Mouse (Mus musculus) liver, adult 2 months (tissue): Measurements from ENCODE around the gene Zgpat. TPM values are rescaled to one million over a fixed set of nuclear protein-coding genes. Genes with fewer than 3 reads are reported as not detected.

Source experiments
- DNase-seq: peaks from one replicate; pipeline ENCODE4 v3.0.0-alpha.2; 2011; ENCODE audit warnings: low read depth, low spot score; ENCODE audit errors: extremely low read depth
- H3K27ac ChIP-seq: fragments of 200-500 bp; replicated peaks from 2 replicates; pipeline ENCODE4 v1.5.1; 2012; ENCODE audit warnings: low read depth, mild to moderate bottlenecking, control low read depth, inconsistent platforms, low read length; ENCODE audit not compliant: insufficient read depth
- H3K27me3 ChIP-seq: fragments of 200-500 bp; 2 replicates; pipeline ENCODE4 v1.6.1; 2012; ENCODE audit warnings: mild to moderate bottlenecking, moderate library complexity, low read length, inconsistent platforms; ENCODE audit not compliant: control insufficient read depth, insufficient read depth
- H3K36me3 ChIP-seq: fragments of 200-500 bp; 2 replicates; pipeline ENCODE4 v1.6.1; 2012; ENCODE audit warnings: low read length, inconsistent platforms; ENCODE audit not compliant: control insufficient read depth, insufficient read depth
- H3K4me1 ChIP-seq: fragments of 200-500 bp; 2 replicates; pipeline ENCODE4 v1.6.1; 2011; ENCODE audit warnings: low read length; ENCODE audit not compliant: control insufficient read depth, insufficient read depth
- H3K4me3 ChIP-seq: fragments of 200-500 bp; 2 replicates; pipeline ENCODE4 v1.5.1; 2011; ENCODE audit warnings: low read depth, mild to moderate bottlenecking, control low read depth, low read length, moderate library complexity; ENCODE audit not compliant: insufficient read depth
- H3K79me2 ChIP-seq: fragments of 200-500 bp; 2 replicates; pipeline ENCODE4 v1.6.1; 2012; ENCODE audit warnings: inconsistent platforms, mild to moderate bottlenecking, low read length, moderate library complexity; ENCODE audit not compliant: control insufficient read depth, insufficient read depth
- H3K9ac ChIP-seq: fragments of 200-500 bp; 2 replicates; pipeline ENCODE4 v1.6.1; 2012; ENCODE audit warnings: low read depth, mild to moderate bottlenecking, control low read depth, inconsistent platforms, low read length
- CTCF ChIP-seq: fragments of 200-500 bp; IDR thresholded peaks from 2 replicates; pipeline ENCODE4 v1.5.1; 2011; ENCODE audit warnings: low read depth, low read length, control low read depth
- POLR2A ChIP-seq: fragments of 200-500 bp; IDR thresholded peaks from 2 replicates; pipeline ENCODE4 v1.6.1; 2011; ENCODE audit warnings: low read length, control low read depth; ENCODE audit not compliant: insufficient read depth; ENCODE audit errors: extremely low read depth
- WGBS: fragments of 180-500 bp; shearing (Covaris S2); methylation state at CpG from one replicate; pipeline ENCODE4 v1.1.7; 2018; 5-methylcytosine and 5-hydroxymethylcytosine counted together
- polyA plus RNA-seq: library from polyadenylated mRNA; depleted of rRNA; stranded (reverse); fragments of >200 nt; gene quantifications from 2 replicates; pipeline ENCODE4 v1.2.3, GENCODE M21; 2012
- total RNA-seq: library from RNA; depleted of rRNA; stranded (reverse); fragments of >200 nt; gene quantifications from 2 replicates; pipeline ENCODE4 v1.2.3, GENCODE M21; 2014

The Zgpat gene
- total and polyA plus RNA-seq, 2 experiments: 18.9 to 22.5 TPM

DNA sequence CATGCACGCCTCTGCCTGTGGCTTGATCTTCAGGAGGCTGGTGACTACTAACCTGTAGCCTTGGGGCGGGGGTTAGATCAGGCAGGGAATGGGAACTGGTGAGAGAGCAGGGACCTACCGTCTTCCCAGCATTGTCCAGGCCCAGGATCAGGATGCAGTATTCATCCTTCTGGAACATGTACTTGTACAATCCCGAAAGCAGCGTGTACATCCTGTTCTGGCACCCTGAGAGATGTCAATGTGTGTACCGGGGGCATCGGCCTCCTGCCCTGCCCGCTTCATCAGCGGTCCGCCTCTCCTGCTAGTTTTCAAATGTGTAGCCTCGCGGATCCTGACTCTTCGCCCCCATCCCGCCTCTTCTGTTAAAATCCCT lies 255 bp upstream of the Zgpat start:
- H3K27ac ChIP-seq: peak overlapping the region; percentile 37; the same call in 1 of the 2 replicates
- 6% methylated on average over 14 of the region's 14 CpGs for whole genome bisulfite sequencing
- TF ChIP-seq POLR2A (no peak), CTCF (no peak)
- H3K36me3 ChIP-seq: peaks cover 16% of the 10 kb centered on the region
- peak overlapping the region; percentile 87 for H3K4me3 ChIP-seq
- peaks cover 14% of the 10 kb centered on the region for H3K4me1 ChIP-seq
- H3K27me3 ChIP-seq: no peaks in the 10 kb centered on the region
- peaks cover 7% of the 10 kb centered on the region; the same call in 1 of the 2 replicates for H3K79me2 ChIP-seq
- no peak for DNase-seq
- H3K9ac ChIP-seq: peak overlapping the region; percentile 95

DNA sequence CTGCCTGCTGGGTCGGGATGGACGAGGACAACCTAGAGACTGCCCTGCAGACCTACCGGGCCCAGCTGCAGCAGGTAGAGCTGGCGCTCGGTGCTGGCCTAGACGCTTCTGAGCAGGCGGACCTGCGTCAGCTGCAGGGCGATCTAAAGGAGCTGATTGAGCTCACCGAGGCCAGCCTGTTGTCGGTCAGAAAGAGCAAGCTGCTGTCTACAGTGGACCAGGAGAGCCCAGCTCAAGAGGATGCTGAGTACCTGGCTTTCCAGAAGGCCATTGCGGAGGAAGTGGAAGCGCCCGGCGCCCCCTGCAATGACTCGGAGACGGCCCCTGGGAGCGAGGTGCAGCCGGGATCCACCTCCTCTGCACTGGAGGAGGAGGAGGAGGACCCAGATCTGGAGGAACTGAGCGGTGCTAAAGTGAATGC lies 937 bp downstream of the Zgpat start:
- no peak for TF ChIP-seq CTCF
- no peak for TF ChIP-seq POLR2A
- peak; percentile 49 for DNase-seq
- under 1% methylated on average over 20 of the region's 20 CpGs for WGBS
- peak overlapping the region; percentile 82 for H3K9ac ChIP-seq
- H3K27me3 ChIP-seq: no peaks in the 10 kb centered on the region
- H3K4me3 ChIP-seq: peak overlapping the region; percentile 87
- peaks cover 13% of the 10 kb centered on the region; the same call in 1 of the 2 replicates for H3K79me2 ChIP-seq
- peaks cover 9% of the 10 kb centered on the region for H3K36me3 ChIP-seq
- H3K27ac ChIP-seq: peak overlapping the region; percentile 79
- peaks cover 14% of the 10 kb centered on the region for H3K4me1 ChIP-seq

DNA sequence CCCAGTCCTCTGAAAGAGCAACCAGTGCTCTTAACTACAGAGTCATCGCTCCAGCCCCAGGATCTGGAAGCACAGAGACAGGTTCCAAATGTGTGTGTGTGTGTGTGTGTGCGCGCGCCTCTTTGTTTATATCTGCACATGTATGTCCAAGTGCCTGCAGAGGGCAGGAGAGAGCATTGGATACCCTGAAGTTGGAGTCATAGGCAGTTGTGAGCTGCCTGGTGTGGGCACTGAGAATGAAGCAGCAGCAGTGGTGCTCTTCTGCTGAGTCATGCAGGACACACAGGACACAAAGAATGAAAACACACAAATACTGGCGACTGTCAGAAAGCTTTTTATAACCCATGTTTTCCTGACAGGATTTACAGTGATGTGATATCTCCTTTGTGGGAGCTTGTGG lies 5.3 kb downstream of the Zgpat start:
- peak; percentile 18 for DNase-seq
- peaks cover 20% of the 10 kb centered on the region; the same call in 1 of the 2 replicates for H3K79me2 ChIP-seq
- no peak overlapping the region for H3K27ac ChIP-seq
- H3K27me3 ChIP-seq: no peaks in the 10 kb centered on the region
- WGBS: 91% methylated on average over 5 of the region's 5 CpGs
- no peaks in the 10 kb centered on the region; the same call in 1 of the 2 replicates for H3K36me3 ChIP-seq
- peaks cover 12% of the 10 kb centered on the region for H3K4me1 ChIP-seq
- TF ChIP-seq CTCF: no peak
- no peak overlapping the region for H3K9ac ChIP-seq
- H3K4me3 ChIP-seq: no peak overlapping the region

DNA sequence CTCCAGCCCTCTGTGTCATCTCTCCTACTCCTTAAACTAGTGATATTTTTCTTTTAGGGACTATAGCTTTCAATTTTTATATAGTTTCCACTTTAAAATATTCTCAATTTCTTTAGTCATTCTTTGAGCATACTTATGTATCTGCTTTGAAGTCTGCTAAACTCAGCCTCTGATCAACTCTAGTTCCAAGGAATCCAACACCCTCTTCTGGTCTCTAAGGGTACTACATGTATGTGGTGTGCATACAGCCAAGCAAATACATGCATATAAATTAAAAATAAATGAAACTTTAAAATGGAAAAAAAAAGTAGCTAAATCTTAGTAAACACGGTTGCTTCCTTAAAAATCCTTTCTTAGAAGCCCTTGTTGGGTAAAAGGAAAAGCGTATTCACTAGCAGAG lies 11.1 kb downstream of the Zgpat start:
- peak; percentile 49 for DNase-seq
- Histone ChIP-seq H3K4me3 (no peak overlapping the region), H3K27me3 (no peaks in the 10 kb centered on the region), H3K79me2 (peaks cover 8% of the 10 kb centered on the region; the same call in 1 of the 2 replicates), H3K9ac (no peak overlapping the region), H3K36me3 (peaks cover 9% of the 10 kb centered on the region), H3K4me1 (peaks cover 3% of the 10 kb centered on the region), H3K27ac (no peak overlapping the region)
- TF ChIP-seq CTCF (no peak), POLR2A (no peak)
- 92% methylated on average over 2 of the region's 2 CpGs for WGBS

DNA sequence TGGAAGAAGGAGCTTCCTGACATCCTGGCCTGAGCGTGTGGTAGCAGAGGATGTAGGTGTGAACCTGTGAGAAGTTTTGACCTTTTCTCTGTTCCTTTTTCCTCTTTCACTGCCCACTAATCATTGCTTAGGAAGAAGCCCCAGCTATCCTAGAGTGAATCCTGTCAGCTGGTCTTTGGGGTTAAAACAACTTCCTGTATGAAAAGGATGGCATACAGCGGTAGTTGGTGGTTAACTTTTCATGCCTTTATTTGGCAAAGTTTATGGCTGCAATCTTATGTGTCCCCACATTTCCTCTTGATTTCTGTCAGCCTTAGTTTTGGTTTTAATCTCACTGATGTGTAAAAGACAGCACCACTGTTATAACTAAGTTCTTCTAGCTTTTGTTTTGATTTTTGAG lies 12.5 kb downstream of the Zgpat start:
- no peaks in the 10 kb centered on the region for H3K27me3 ChIP-seq
- no peak overlapping the region for H3K9ac ChIP-seq
- peaks cover 11% of the 10 kb centered on the region for H3K36me3 ChIP-seq
- no peak overlapping the region for H3K27ac ChIP-seq
- H3K4me3 ChIP-seq: no peak overlapping the region
- no peak for DNase-seq
- peaks cover 3% of the 10 kb centered on the region for H3K4me1 ChIP-seq
- TF ChIP-seq POLR2A: no peak
- TF ChIP-seq CTCF: no peak
- 71% methylated on average over 2 of the region's 2 CpGs for WGBS
- H3K79me2 ChIP-seq: no peaks in the 10 kb centered on the region; the same call in 1 of the 2 replicates

DNA sequence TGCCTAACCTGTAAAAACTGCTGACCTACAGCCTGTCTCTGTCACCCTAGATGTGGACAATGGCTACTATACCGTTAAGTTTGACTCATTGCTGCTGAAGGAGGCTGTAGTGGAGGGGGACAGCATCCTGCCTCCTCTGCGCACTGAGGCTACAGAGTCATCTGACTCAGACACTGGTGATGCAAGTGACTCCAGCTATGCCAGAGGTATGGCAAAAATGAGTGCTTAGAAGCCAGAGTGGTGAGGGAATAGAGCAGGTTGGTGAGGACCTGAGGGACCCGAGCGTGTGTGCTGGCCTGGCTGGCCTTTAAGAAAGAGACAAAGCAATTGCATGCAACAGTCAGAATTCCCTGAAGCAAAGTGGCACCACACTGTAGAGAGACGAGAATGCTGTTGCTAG lies 14.0 kb downstream of the Zgpat start:
- 91% methylated on average over 5 of the region's 5 CpGs for WGBS
- H3K9ac ChIP-seq: no peak overlapping the region
- peaks cover 11% of the 10 kb centered on the region for H3K36me3 ChIP-seq
- H3K4me3 ChIP-seq: no peak overlapping the region
- DNase-seq: no peak
- H3K4me1 ChIP-seq: no peaks in the 10 kb centered on the region
- H3K79me2 ChIP-seq: no peaks in the 10 kb centered on the region; the same call in 1 of the 2 replicates
- no peak for TF ChIP-seq POLR2A
- TF ChIP-seq CTCF: no peak
- H3K27ac ChIP-seq: no peak overlapping the region
- H3K27me3 ChIP-seq: no peaks in the 10 kb centered on the region
